ENCODE assay signal across 8 mouse cellular contexts in the genomic region with DNA sequence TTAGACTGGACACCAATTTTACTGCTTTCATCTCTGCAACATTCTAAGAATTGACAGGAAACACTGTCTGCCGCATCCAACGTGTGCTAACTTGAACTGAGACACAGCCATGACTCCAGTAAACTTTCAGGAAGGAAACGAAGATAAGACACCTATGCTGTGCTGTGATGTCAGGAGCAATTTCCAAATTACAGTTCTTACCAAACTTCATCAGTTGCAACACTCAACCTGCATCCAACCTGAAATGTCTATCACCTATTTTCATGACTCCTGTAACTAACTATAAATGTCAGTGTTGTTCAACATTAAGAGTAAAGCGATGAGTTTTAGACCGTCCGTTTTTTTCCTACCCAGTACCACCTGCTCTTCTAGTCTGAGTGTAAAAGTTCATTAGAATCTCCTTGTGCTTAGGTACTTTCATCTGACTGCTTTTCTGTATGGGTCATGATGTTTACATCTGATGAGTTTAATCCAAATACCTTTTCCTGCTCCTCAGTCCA. TPM values are rescaled to one million over a fixed set of nuclear protein-coding genes. Genes with fewer than 3 reads are reported as not detected.
DNase-seq lines count a peak whose midpoint lies in the region; ATAC-seq and TF ChIP-seq lines count a peak whose summit lies in the region.

No protein-coding gene starts in this region.

- H3K27ac ChIP-seq in heart, embryonic 16.5 days (ENCODE audit: low read length), result peak overlapping the region; percentile 94; the same call in 1 of the 2 replicates
- no peak overlapping the region; the same call in 1 of the 2 replicates for H3K27ac ChIP-seq in bone marrow, adult 2 months (ENCODE audit: control insufficient read depth, insufficient read depth, low read depth, low read length, poor library complexity)
- peak overlapping the region; percentile 98 for H3K27ac ChIP-seq in hindbrain, embryonic 16.5 days (ENCODE audit: low read depth, low read length)
- H3K27ac ChIP-seq in midbrain, embryonic 15.5 days, result peak overlapping the region; percentile 97
- no peak overlapping the region for H3K27ac ChIP-seq in thymus, adult 2 months (ENCODE audit: control insufficient read depth, insufficient read depth, low read length)

- ATAC-seq in heart, embryonic 16.5 days (replicated peaks; ENCODE audit: extremely low read depth, insufficient read depth, low FRiP score), result no peak
- ATAC-seq in hindbrain, embryonic 16.5 days, result no peak
- no peak for ATAC-seq in midbrain, embryonic 15.5 days (replicated peaks)

- peaks cover 22% of the 10 kb centered on the region for H3K4me1 ChIP-seq in heart, embryonic 16.5 days (ENCODE audit: control insufficient read depth, insufficient read depth, low read length)
- no peaks in the 10 kb centered on the region; the same call in 1 of the 2 replicates for H3K4me1 ChIP-seq in bone marrow, adult 2 months (ENCODE audit: control insufficient read depth, insufficient read depth, low read length)
- peaks cover 17% of the 10 kb centered on the region for H3K4me1 ChIP-seq in hindbrain, embryonic 16.5 days (ENCODE audit: control insufficient read depth, insufficient read depth, low read depth, low read length)
- peaks cover 32% of the 10 kb centered on the region for H3K4me1 ChIP-seq in midbrain, embryonic 15.5 days
- no peaks in the 10 kb centered on the region; the same call in 1 of the 2 replicates for H3K4me1 ChIP-seq in thymus, adult 2 months (replicated peaks; ENCODE audit: control insufficient read depth, insufficient read depth, low read length)

- peak overlapping the region; percentile 97 for H3K9ac ChIP-seq in heart, embryonic 16.5 days (ENCODE audit: low read length)
- peak overlapping the region; percentile 93 for H3K9ac ChIP-seq in hindbrain, embryonic 16.5 days (ENCODE audit: low read depth, low read length)
- H3K9ac ChIP-seq in midbrain, embryonic 15.5 days, result peak overlapping the region; percentile 91

- no peak for TF ChIP-seq POLR2A in bone marrow, adult 2 months (IDR thresholded peaks at IDR 0.05; ENCODE audit: borderline replicate concordance, control insufficient read depth, low read depth, low read length)
- TF ChIP-seq POLR2A in thymus, adult 2 months (IDR thresholded peaks at IDR 0.05; ENCODE audit: control insufficient read depth, extremely low read depth, insufficient read depth, low read length, poor library complexity), result no peak

- WGBS in heart, embryonic 16.5 days, result 46% methylated on average over 6 of the region's 6 CpGs
- 32% methylated on average over 6 of the region's 6 CpGs for WGBS in bone marrow, adult 2 months
- WGBS in hindbrain, embryonic 16.5 days, result 65% methylated on average over 6 of the region's 6 CpGs
- 73% methylated on average over 6 of the region's 6 CpGs for WGBS in midbrain, embryonic 15.5 days
- WGBS in thymus, adult 2 months, result 40% methylated on average over 6 of the region's 6 CpGs

- TF ChIP-seq CTCF in bone marrow, adult 2 months (IDR thresholded peaks at IDR 0.05; ENCODE audit: control insufficient read depth, insufficient read depth, low read length), result no peak
- no peak for TF ChIP-seq CTCF in thymus, adult 2 months (IDR thresholded peaks at IDR 0.05; ENCODE audit: borderline replicate concordance, control insufficient read depth, extremely low read depth, insufficient read depth, low read length, poor library complexity)

- no peak for DNase-seq in heart, postnatal 36 days
- DNase-seq in natural killer cell, adult 2 months (ENCODE audit: low spot score in 2 of 2), result no peak
- DNase-seq in thymus, adult 2 months, result no peak
- DNase-seq in cerebellum, adult 8-10 months, result no peak

- H3K4me2 ChIP-seq in heart, embryonic 16.5 days (ENCODE audit: low read depth, low read length), result peak overlapping the region; percentile 85
- H3K4me2 ChIP-seq in hindbrain, embryonic 16.5 days (ENCODE audit: low read length), result peak overlapping the region; percentile 94
- peak overlapping the region; percentile 90 for H3K4me2 ChIP-seq in midbrain, embryonic 15.5 days

- H3K36me3 ChIP-seq in heart, embryonic 16.5 days (ENCODE audit: control insufficient read depth, insufficient read depth), result no peaks in the 10 kb centered on the region
- no peaks in the 10 kb centered on the region for H3K36me3 ChIP-seq in hindbrain, embryonic 16.5 days (ENCODE audit: control insufficient read depth, insufficient read depth, low read length)
- no peaks in the 10 kb centered on the region for H3K36me3 ChIP-seq in midbrain, embryonic 15.5 days (replicated peaks)
- H3K36me3 ChIP-seq in thymus, adult 2 months (ENCODE audit: control insufficient read depth, insufficient read depth, low read length), result no peaks in the 10 kb centered on the region

- intact Hi-C loops in heart, postnatal 36 days (cut with DNase I), result loop anchor here (5.0 kb wide), 1 partner anchor 192 kb away; the partner anchor contains the start of gene Ulbp1

- no peaks in the 10 kb centered on the region for H3K9me3 ChIP-seq in heart, embryonic 16.5 days (replicated peaks; ENCODE audit: control insufficient read depth, low read length)
- no peaks in the 10 kb centered on the region for H3K9me3 ChIP-seq in hindbrain, embryonic 16.5 days (ENCODE audit: control insufficient read depth, low read length)
- no peaks in the 10 kb centered on the region for H3K9me3 ChIP-seq in midbrain, embryonic 15.5 days

- H3K4me3 ChIP-seq in heart, embryonic 16.5 days (ENCODE audit: low read length), result peak overlapping the region; percentile 93
- peak overlapping the region; percentile 99 for H3K4me3 ChIP-seq in bone marrow, adult 2 months (replicated peaks; ENCODE audit: control insufficient read depth, low read depth, low read length)
- peak overlapping the region; percentile 98 for H3K4me3 ChIP-seq in hindbrain, embryonic 16.5 days (ENCODE audit: low read length)
- peak overlapping the region; percentile 94 for H3K4me3 ChIP-seq in midbrain, embryonic 15.5 days
- H3K4me3 ChIP-seq in thymus, adult 2 months (ENCODE audit: control insufficient read depth, insufficient read depth, low read length), result no peak overlapping the region

- H3K27me3 ChIP-seq in heart, embryonic 16.5 days (ENCODE audit: control insufficient read depth, insufficient read depth, low read length), result no peaks in the 10 kb centered on the region
- no peaks in the 10 kb centered on the region for H3K27me3 ChIP-seq in hindbrain, embryonic 16.5 days (replicated peaks; ENCODE audit: control insufficient read depth, insufficient read depth, low read length)
- no peaks in the 10 kb centered on the region for H3K27me3 ChIP-seq in midbrain, embryonic 15.5 days (replicated peaks)
- H3K27me3 ChIP-seq in thymus, adult 2 months (ENCODE audit: control insufficient read depth, insufficient read depth, low read length), result no peaks in the 10 kb centered on the region

RNA-seq across cellular contexts. Expression of gene Nup43, which starts 3.2 kb away (rescaled TPM):
- 31.8 and 32.4 TPM in 2 replicates for polyA plus RNA-seq in heart, embryonic 16.5 days (2015; fragmentation: Nextera tagmentation; extraction: Ambion mirVana)
- 1 to 10 TPM; 5.3 to 5.5 TPM for total RNA-seq in heart, postnatal 36 days (2021)
- polyA plus RNA-seq in bone marrow, adult 2 months (2011; ENCODE audit: insufficient read depth, insufficient read length, low replicate concordance, missing spikeins), result 9.4 and 14.6 TPM in 2 replicates
- 30.3 and 30.5 TPM in 2 replicates for polyA plus RNA-seq in hindbrain, embryonic 16.5 days (2015; fragmentation: Nextera tagmentation; extraction: Ambion mirVana)
- polyA plus RNA-seq in midbrain, embryonic 15.5 days (2015; fragmentation: Nextera tagmentation; extraction: Ambion mirVana), result 32.9 and 35.0 TPM in 2 replicates
- 13.2 and 14.2 TPM in 2 replicates for polyA plus RNA-seq in thymus, adult 2 months (2012; rRNA removed)

RNA-seq across cellular contexts. Expression of gene Pcmt1, which starts 16.9 kb away (rescaled TPM):
- polyA plus RNA-seq in heart, embryonic 16.5 days (2015; fragmentation: Nextera tagmentation; extraction: Ambion mirVana), result 134 and 143 TPM in 2 replicates
- total RNA-seq in heart, postnatal 36 days (2021), result 10 to 100 TPM; 92.8 to 95.6 TPM
- 45.7 and 71.7 TPM in 2 replicates for polyA plus RNA-seq in bone marrow, adult 2 months (2011; ENCODE audit: insufficient read depth, insufficient read length, low replicate concordance, missing spikeins)
- polyA plus RNA-seq in hindbrain, embryonic 16.5 days (2015; fragmentation: Nextera tagmentation; extraction: Ambion mirVana), result 189 and 209 TPM in 2 replicates
- polyA plus RNA-seq in midbrain, embryonic 15.5 days (2015; fragmentation: Nextera tagmentation; extraction: Ambion mirVana), result 155 and 156 TPM in 2 replicates
- 35.5 and 35.6 TPM in 2 replicates for polyA plus RNA-seq in thymus, adult 2 months (2012; rRNA removed)

RNA-seq across cellular contexts. Expression of gene Lats1, which starts 16.9 kb away (rescaled TPM):
- polyA plus RNA-seq in heart, embryonic 16.5 days (2015; fragmentation: Nextera tagmentation; extraction: Ambion mirVana), result 3.1 TPM in 2 replicates
- 10 to 100 TPM; 11.6 to 13.0 TPM for total RNA-seq in heart, postnatal 36 days (2021)
- 6.0 and 6.2 TPM in 2 replicates for polyA plus RNA-seq in bone marrow, adult 2 months (2011; ENCODE audit: insufficient read depth, insufficient read length, low replicate concordance, missing spikeins)
- polyA plus RNA-seq in hindbrain, embryonic 16.5 days (2015; fragmentation: Nextera tagmentation; extraction: Ambion mirVana), result 7.6 and 9.2 TPM in 2 replicates
- 10.2 and 10.4 TPM in 2 replicates for polyA plus RNA-seq in midbrain, embryonic 15.5 days (2015; fragmentation: Nextera tagmentation; extraction: Ambion mirVana)
- 17.3 and 17.9 TPM in 2 replicates for polyA plus RNA-seq in thymus, adult 2 months (2012; rRNA removed)

Comparison
In these comparisons a context has a peak if more than half of its experiments do, and no peak if none do; other contexts are left out.
1. H3K27ac ChIP-seq: peak in heart, embryonic 16.5 days (single experiment), hindbrain, embryonic 16.5 days (single experiment) and midbrain, embryonic 15.5 days (single experiment); none in bone marrow, adult 2 months (single experiment) and thymus, adult 2 months (single experiment).
2. Peak in every context shown above with its lines, with median percentiles within 50 percentile points of each other: H3K4me2 ChIP-seq and H3K9ac ChIP-seq.